In genomic region chrX:60890651-60891050, GRCm38 (mm10) we compare ENCODE assay signal across 10 mouse cellular contexts. TPM values are rescaled to one million over a fixed set of nuclear protein-coding genes. Genes with fewer than 3 reads are reported as not detected.
A peak's percentile ranks its signal among the peaks of the same experiment; 100 is the strongest.
DNase-seq lines count a peak whose midpoint lies in the region; ATAC-seq and TF ChIP-seq lines count a peak whose summit lies in the region.
"Had no signal": no experiment of that assay in that cellular context is flagged by ENCODE, and none has a peak within 500 bp of the region (broad histone marks: within the 10 kb centered on the region; RNA-seq: fewer than 3 reads in every experiment).

No protein-coding gene starts in this region.

- no peak for DNase-seq in cerebellum, adult 2 months
- DNase-seq in cerebellum, adult 11-12 months: no peak
- DNase-seq in spleen, postnatal 10 days (ENCODE audit: low spot score in 2 of 2): no peak
- DNase-seq in Muller cell, postnatal 12 days (ENCODE audit: inconsistent ontology term): no peak
- no peak for DNase-seq in adrenal gland, adult 2 months
- DNase-seq: lung, postnatal 4 days; thymus, postnatal 4 days had no signal

- TF ChIP-seq CTCF in cerebellum, adult 2 months (IDR thresholded peaks at IDR 0.05; ENCODE audit: borderline replicate concordance, insufficient read depth, low read depth, low read length): no peak

- no peaks in the 10 kb centered on the region for H3K4me1 ChIP-seq in cerebellum, adult 2 months (ENCODE audit: control insufficient read depth, insufficient read depth, low read length)
- H3K4me1 ChIP-seq in megakaryocyte, embryonic 14.5 days: peaks cover 18% of the 10 kb centered on the region
- peaks cover 9% of the 10 kb centered on the region; the same call in 1 of the 2 replicates for H3K4me1 ChIP-seq in limb, embryonic 13.5 days

- no peak overlapping the region for H3K27ac ChIP-seq in cerebellum, adult 2 months (ENCODE audit: insufficient read depth, low read length)
- no peak overlapping the region for H3K27ac ChIP-seq in limb, embryonic 13.5 days

- 16% methylated on average over 18 of the region's 18 CpGs for WGBS in cerebellum, adult 2 months
- 16% methylated on average over 18 of the region's 18 CpGs for WGBS in limb, embryonic 13.5 days

- TF ChIP-seq POLR2A in cerebellum, adult 2 months (IDR thresholded peaks at IDR 0.05; ENCODE audit: borderline replicate concordance, insufficient read depth, low read length): no peak

- no peak overlapping the region for H3K9ac ChIP-seq in limb, embryonic 13.5 days

- peaks cover 8% of the 10 kb centered on the region; the same call in 1 of the 2 replicates for H3K27me3 ChIP-seq in cerebellum, adult 2 months (ENCODE audit: control insufficient read depth, insufficient read depth, low read length)
- H3K27me3 ChIP-seq in megakaryocyte, embryonic 14.5 days (replicated peaks): peaks cover 80% of the 10 kb centered on the region
- H3K27me3 ChIP-seq in limb, embryonic 13.5 days: peaks cover 90% of the 10 kb centered on the region

- no peaks in the 10 kb centered on the region for H3K36me3 ChIP-seq in megakaryocyte, embryonic 14.5 days (replicated peaks; ENCODE audit: low read length)
- H3K36me3 ChIP-seq in limb, embryonic 13.5 days: no peaks in the 10 kb centered on the region

- peak overlapping the region; percentile 5 for H3K4me3 ChIP-seq in cerebellum, adult 2 months (replicated peaks; ENCODE audit: insufficient read depth, low read depth, low read length)
- peak overlapping the region; percentile 83 for H3K4me3 ChIP-seq in megakaryocyte, embryonic 14.5 days (replicated peaks)
- H3K4me3 ChIP-seq in limb, embryonic 13.5 days: no peak overlapping the region

- peaks cover 37% of the 10 kb centered on the region for H3K9me3 ChIP-seq in megakaryocyte, embryonic 14.5 days
- no peaks in the 10 kb centered on the region for H3K9me3 ChIP-seq in limb, embryonic 13.5 days

- H3K4me2 ChIP-seq in limb, embryonic 13.5 days (replicated peaks): 0 out of 2 replicates have a peak overlapping the region, but pooled peaks have one; percentile 3

- no peak for ATAC-seq in megakaryocyte, adult 5-6 weeks (ENCODE audit: poor library complexity, severe bottlenecking)
- no peak for ATAC-seq in limb, embryonic 13.5 days (ENCODE audit: low FRiP score, low read depth)

RNA-seq across cellular contexts. Expression of gene Sox3, which starts 2.6 kb away (rescaled TPM):
- 1.1 and 1.3 TPM in 2 replicates for polyA plus RNA-seq in cerebellum, adult 2 months (2012; rRNA removed)
- polyA plus RNA-seq in megakaryocyte, embryonic 14.5 days (2012; ENCODE audit: insufficient read depth, low replicate concordance): not detected in 2 replicates
- not detected in 2 replicates for total RNA-seq in megakaryocyte, adult 5-6 weeks (2015)
- not detected in 2 replicates for total RNA-seq in megakaryocyte, adult 5-6 weeks (2017)
- polyA plus RNA-seq in limb, embryonic 13.5 days (2015; fragmentation: Nextera tagmentation; extraction: Ambion mirVana): not detected in 2 replicates
- not detected for total RNA-seq in adrenal gland, adult 2 months (2021)
- 0.09 and 0.15 TPM in 2 replicates for polyA plus RNA-seq in adrenal gland, adult 2 months (2012; rRNA removed)
